Mouse (Mus musculus) heart, embryonic 11.5 days (tissue): ENCODE results near the gene Rab39. TPM values are rescaled to one million over a fixed set of nuclear protein-coding genes. Genes with fewer than 3 reads are reported as not detected.

Experiments
- ATAC-seq: fragments of 200-750 bp; cut with Nextera tagmentation; replicated peaks from 2 replicates; pipeline ENCODE4 v1.8.0; 2017; ENCODE audit warnings: moderate library complexity; ENCODE audit not compliant: insufficient number of reproducible peaks, low FRiP score, low TSS enrichment
- H3K27ac ChIP-seq: fragments of 300-500 bp; sonication (generic); 2 replicates; pipeline ENCODE4 v1.5.1; 2014; ENCODE audit warnings: mild to moderate bottlenecking, low read depth, low read length
- H3K27me3 ChIP-seq: fragments of 300-500 bp; sonication (generic); 2 replicates; pipeline ENCODE4 v1.6.1; 2014; ENCODE audit warnings: mild to moderate bottlenecking, low read length, mixed read lengths; ENCODE audit not compliant: control insufficient read depth, insufficient read depth
- H3K36me3 ChIP-seq: fragments of 300-500 bp; sonication (generic); 2 replicates; pipeline ENCODE4 v1.6.1; 2014; ENCODE audit warnings: mild to moderate bottlenecking, low read length, moderate library complexity, mixed read lengths; ENCODE audit not compliant: control insufficient read depth, insufficient read depth
- H3K4me1 ChIP-seq: fragments of 300-500 bp; sonication (generic); 2 replicates; pipeline ENCODE4 v1.6.1; 2014; ENCODE audit warnings: low read length; ENCODE audit not compliant: control insufficient read depth, insufficient read depth
- H3K4me2 ChIP-seq: fragments of 300-500 bp; sonication (generic); 2 replicates; pipeline ENCODE4 v1.6.1; 2014; ENCODE audit warnings: mild to moderate bottlenecking, moderate library complexity
- H3K4me3 ChIP-seq: fragments of 300-500 bp; sonication (generic); 2 replicates; pipeline ENCODE4 v1.5.1; 2014; ENCODE audit warnings: low read depth, low read length
- H3K9ac ChIP-seq: fragments of 300-500 bp; sonication (generic); 2 replicates; pipeline ENCODE4 v1.6.1; 2014; ENCODE audit warnings: mild to moderate bottlenecking, low read depth, low read length, moderate library complexity
- H3K9me3 ChIP-seq: fragments of 300-500 bp; sonication (generic); replicated peaks from 2 replicates; pipeline ENCODE4 v1.6.1; 2016; ENCODE audit warnings: low read length; ENCODE audit not compliant: control insufficient read depth
- WGBS: fragments of 180-500 bp; shearing (Covaris S2); extraction: QIAGEN DNeasy Blood & Tissue Kit; methylation state at CpG from one replicate; pipeline ENCODE4 v1.1.7; 2014; ENCODE audit not compliant: insufficient replicate concordance; 5-methylcytosine and 5-hydroxymethylcytosine counted together
- polyA plus RNA-seq: library from polyadenylated mRNA; unstranded; fragments of >200 nt; fragmentation: Nextera tagmentation; extraction: Ambion mirVana; gene quantifications from 2 replicates; pipeline ENCODE4 v1.2.1, GENCODE M21; 2014

The Rab39 gene
- 0.27 and 0.63 TPM in 2 replicates for polyA plus RNA-seq

- Histone ChIP-seq H3K4me1 (peaks cover 4% of the 10 kb centered on the region), H3K9me3 (no peaks in the 10 kb centered on the region), H3K27me3 (no peaks in the 10 kb centered on the region), H3K27ac (no peak within 1 kb of the TSS), H3K4me2 (peak within 1 kb of the TSS; percentile 85), H3K36me3 (no peaks in the 10 kb centered on the region), H3K4me3 (peak within 1 kb of the TSS; percentile 47), H3K9ac (no peak within 1 kb of the TSS)
- ATAC-seq = peak; percentile 94
- WGBS = 2% methylated on average over 49 of the region's 49 CpGs
These were observed at the start of gene Rab39 for GRCm38 (mm10) chr9:53705992-53706696. Gene Rab39, minus strand, starts transcription at chr9:53706232.

- H3K27ac ChIP-seq = no peak overlapping the region
- H3K4me2 ChIP-seq = no peak overlapping the region
- no peak overlapping the region for H3K9ac ChIP-seq
- no peak overlapping the region for H3K4me3 ChIP-seq
- no peaks in the 10 kb centered on the region for H3K9me3 ChIP-seq
- no peaks in the 10 kb centered on the region for H3K4me1 ChIP-seq
- ATAC-seq = no peak
- no peaks in the 10 kb centered on the region for H3K36me3 ChIP-seq
- peaks cover 4% of the 10 kb centered on the region; the same call in 1 of the 2 replicates for H3K27me3 ChIP-seq
These were observed 48.8 kb upstream of the Rab39 start for GRCm38 (mm10) chr9:53754801-53755200.

- 37% methylated on average over 5 of the region's 5 CpGs for WGBS
- H3K36me3 ChIP-seq = no peaks in the 10 kb centered on the region
These were observed 44.9 kb upstream of the Rab39 start for GRCm38 (mm10) chr9:53750899-53751298.

GRCm38 (mm10) chr9:53750411-53750810, 44.4 kb upstream of the Rab39 start:
- Histone ChIP-seq H3K9me3 (no peaks in the 10 kb centered on the region), H3K9ac (no peak overlapping the region), H3K4me2 (no peak overlapping the region), H3K27me3 (no peaks in the 10 kb centered on the region), H3K36me3 (no peaks in the 10 kb centered on the region), H3K4me3 (no peak overlapping the region), H3K27ac (no peak overlapping the region), H3K4me1 (no peaks in the 10 kb centered on the region)
- no peak for ATAC-seq
- 78% methylated on average over 13 of the region's 13 CpGs for WGBS

More at GRCm38 (mm10) chr9:53750899-53751298, 44.9 kb upstream of the Rab39 start:
- ATAC-seq = no peak
- no peak overlapping the region for H3K27ac ChIP-seq
- no peaks in the 10 kb centered on the region for H3K9me3 ChIP-seq
- no peak overlapping the region for H3K4me3 ChIP-seq
- no peaks in the 10 kb centered on the region for H3K27me3 ChIP-seq
- no peak overlapping the region for H3K9ac ChIP-seq
- no peaks in the 10 kb centered on the region for H3K4me1 ChIP-seq
- H3K4me2 ChIP-seq = no peak overlapping the region

- Histone ChIP-seq H3K4me2 (no peak overlapping the region), H3K27me3 (no peaks in the 10 kb centered on the region), H3K4me3 (no peak overlapping the region), H3K9ac (no peak overlapping the region), H3K9me3 (no peaks in the 10 kb centered on the region), H3K27ac (no peak overlapping the region), H3K36me3 (no peaks in the 10 kb centered on the region), H3K4me1 (no peaks in the 10 kb centered on the region)
- ATAC-seq = no peak
- WGBS = 49% methylated on average over 3 of the region's 3 CpGs
These were observed 34.9 kb upstream of the Rab39 start for GRCm38 (mm10) chr9:53740829-53741404.

GRCm38 (mm10) chr9:53705491-53705991, 491 bp downstream of the Rab39 start:
- H3K27me3 ChIP-seq = no peaks in the 10 kb centered on the region
- no peaks in the 10 kb centered on the region for H3K36me3 ChIP-seq
- peak overlapping the region; percentile 47 for H3K4me3 ChIP-seq
- WGBS = under 1% methylated on average over 28 of the region's 28 CpGs
- peak overlapping the region; percentile 85 for H3K4me2 ChIP-seq
- H3K4me1 ChIP-seq = peaks cover 4% of the 10 kb centered on the region
- no peak overlapping the region for H3K9ac ChIP-seq
- H3K27ac ChIP-seq = no peak overlapping the region
- ATAC-seq = no peak; the same call in 1 of the 2 replicates
- no peaks in the 10 kb centered on the region for H3K9me3 ChIP-seq

- no peak for ATAC-seq
- WGBS = 73% methylated on average over 1 of the region's 1 CpGs
- Histone ChIP-seq H3K27me3 (no peaks in the 10 kb centered on the region), H3K9ac (no peak overlapping the region), H3K9me3 (no peaks in the 10 kb centered on the region), H3K36me3 (no peaks in the 10 kb centered on the region), H3K4me3 (no peak overlapping the region), H3K4me2 (no peak overlapping the region), H3K27ac (no peak overlapping the region), H3K4me1 (peaks cover 4% of the 10 kb centered on the region)
These were observed 3.0 kb downstream of the Rab39 start for GRCm38 (mm10) chr9:53702991-53703390.

- Histone ChIP-seq H3K9ac (no peak overlapping the region), H3K27ac (no peak overlapping the region), H3K4me2 (no peak overlapping the region), H3K9me3 (no peaks in the 10 kb centered on the region), H3K36me3 (no peaks in the 10 kb centered on the region), H3K4me1 (peaks cover 4% of the 10 kb centered on the region), H3K4me3 (no peak overlapping the region), H3K27me3 (no peaks in the 10 kb centered on the region)
- WGBS = 66% methylated on average over 4 of the region's 4 CpGs
- ATAC-seq = no peak
These were observed 5.5 kb downstream of the Rab39 start for GRCm38 (mm10) chr9:53700496-53700895.
